Mouse (Mus musculus): Measurements from ENCODE around the gene Gpr179.
"Not testable (repeated sequence)": the region's sequence is repeated elsewhere in the genome, so short reads cannot be mapped to it uniquely, and the experiment has no call there.

Gene Gpr179

GRCm38 (mm10) chr11:97325224-97325623 is 26.7 kb downstream of the Gpr179 start:
- intact Hi-C loops (cut with DNase I), result loop anchor here (5.0 kb wide), 1 partner anchor 113 kb away; no protein-coding TSS in a partner anchor

DNA sequence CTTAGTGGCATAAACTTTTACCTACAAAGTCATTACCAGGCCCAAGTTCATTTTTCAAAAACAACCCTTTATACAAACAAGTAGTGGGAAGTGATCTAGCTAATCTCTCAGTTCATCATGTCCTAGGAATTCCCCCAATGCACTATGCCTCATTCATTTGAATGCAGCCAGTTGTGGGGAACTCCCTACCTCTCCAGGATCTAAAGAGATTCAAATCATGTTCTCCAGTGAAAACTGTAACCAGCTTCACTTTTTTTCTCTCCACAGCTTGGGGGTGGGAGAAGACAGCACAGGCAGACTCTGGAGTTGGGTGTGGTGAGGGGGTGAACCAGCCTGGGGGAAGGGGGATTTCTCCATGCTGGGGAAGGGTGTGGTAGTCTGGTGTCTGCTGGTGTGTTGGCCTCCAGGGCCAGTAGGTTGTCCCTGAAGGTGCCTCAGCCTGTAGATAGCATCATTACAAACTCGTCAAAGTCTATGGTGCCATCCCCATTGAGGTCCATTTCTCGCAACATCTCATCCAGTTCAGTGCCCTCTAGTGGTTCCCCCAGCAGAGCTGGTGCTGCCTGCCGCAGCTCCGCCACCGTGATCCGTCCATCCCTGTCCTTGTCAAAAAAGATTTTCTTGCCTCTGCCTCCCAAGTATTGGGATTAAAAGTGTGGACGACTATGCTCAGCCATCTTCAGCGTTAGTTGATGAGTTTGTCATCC is 29.8 kb downstream of the Gpr179 start:
- intact Hi-C loops (cut with DNase I), result not testable (repeated sequence)

GRCm38 (mm10) chr11:97321197-97321596 is 30.7 kb downstream of the Gpr179 start:
- intact Hi-C loops (cut with DNase I), result no loop called here

DNA sequence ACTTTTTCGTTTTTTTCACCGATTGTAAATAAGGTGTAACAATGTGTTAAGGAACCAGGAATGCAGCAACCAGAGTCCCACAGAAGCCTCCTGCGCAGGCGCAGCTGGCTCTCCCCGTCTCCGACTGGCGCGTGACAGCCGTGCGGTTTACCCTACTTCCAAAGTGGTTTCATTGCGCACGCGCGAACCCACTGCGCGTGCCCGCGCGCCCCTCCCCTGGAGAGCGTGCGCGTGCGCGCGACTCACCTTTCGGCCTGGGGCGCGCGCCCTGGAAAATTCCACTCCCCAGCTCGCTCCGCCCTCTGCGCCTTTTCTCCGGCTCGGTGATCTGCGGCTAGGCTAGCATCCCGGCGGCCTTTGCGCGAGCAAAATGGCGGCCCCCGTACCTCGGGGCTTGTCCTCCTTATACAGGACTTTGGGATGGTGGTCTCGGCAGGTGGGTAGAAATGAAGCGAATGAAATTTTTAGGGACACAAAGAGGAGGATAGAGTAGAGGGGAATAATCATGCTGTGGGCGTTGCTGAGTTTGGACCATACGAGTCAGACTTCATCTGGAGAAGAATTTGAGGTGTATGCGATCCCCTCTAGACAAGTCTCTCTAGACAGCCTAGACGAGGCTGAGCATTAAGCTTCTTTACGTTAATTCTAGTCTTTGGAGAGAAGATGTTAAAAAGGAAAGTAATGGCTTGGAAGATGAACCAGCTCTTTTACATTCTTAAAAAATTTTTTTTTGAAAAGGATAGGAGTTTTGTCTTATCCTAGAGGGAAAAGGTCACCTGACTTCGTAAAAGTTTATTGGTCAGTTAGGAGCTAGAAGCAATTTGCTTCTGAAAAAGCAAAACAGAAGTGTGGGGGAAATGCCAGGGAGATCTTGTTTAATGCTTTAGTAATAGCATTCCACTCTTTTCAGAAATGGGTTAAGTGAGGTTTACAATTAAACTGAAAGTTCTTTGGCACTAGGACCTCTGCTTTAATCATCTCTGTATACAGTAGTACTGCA is 36.1 kb downstream of the Gpr179 start, which contains the start of gene Mrpl45:
TSS of gene Mrpl45 (plus strand) at position 213 of the 1,000 bp plus-strand sequence.
- intact Hi-C loops (cut with DNase I), result no loop called here

- intact Hi-C loops (cut with DNase I), result loop anchor here (5.0 kb wide), 1 partner anchor 118 kb away; no protein-coding TSS in a partner anchor
Measured at GRCm38 (mm10) chr11:97314751-97315503, 37.0 kb downstream of the Gpr179 start.

DNA sequence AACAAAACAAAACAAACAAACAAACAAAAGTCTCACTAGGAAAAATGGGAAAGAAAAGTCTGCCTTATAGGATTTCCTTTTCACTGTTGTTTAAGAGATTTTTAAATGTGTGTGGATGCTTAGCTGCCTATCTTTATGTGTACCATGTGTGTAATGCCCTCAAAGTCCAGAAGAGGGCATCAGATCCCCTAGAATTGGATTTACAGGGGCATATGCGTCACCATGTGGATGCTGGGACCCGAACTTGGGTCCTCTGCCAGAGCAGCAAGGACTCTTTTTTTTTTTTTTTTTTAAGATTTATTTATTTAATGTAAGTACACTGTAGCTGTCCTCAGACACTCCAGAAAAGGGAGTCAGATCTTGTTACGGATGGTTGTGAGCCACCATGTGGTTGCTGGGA is 37.8 kb downstream of the Gpr179 start:
- intact Hi-C loops (cut with DNase I), result loop anchor here (5.0 kb wide), 1 partner anchor 117 kb away; no protein-coding TSS in a partner anchor

GRCm38 (mm10) chr11:97312871-97313270 is 39.0 kb downstream of the Gpr179 start:
- intact Hi-C loops (cut with DNase I), result loop anchor here (5.0 kb wide), 1 partner anchor 116 kb away; no protein-coding TSS in a partner anchor

DNA sequence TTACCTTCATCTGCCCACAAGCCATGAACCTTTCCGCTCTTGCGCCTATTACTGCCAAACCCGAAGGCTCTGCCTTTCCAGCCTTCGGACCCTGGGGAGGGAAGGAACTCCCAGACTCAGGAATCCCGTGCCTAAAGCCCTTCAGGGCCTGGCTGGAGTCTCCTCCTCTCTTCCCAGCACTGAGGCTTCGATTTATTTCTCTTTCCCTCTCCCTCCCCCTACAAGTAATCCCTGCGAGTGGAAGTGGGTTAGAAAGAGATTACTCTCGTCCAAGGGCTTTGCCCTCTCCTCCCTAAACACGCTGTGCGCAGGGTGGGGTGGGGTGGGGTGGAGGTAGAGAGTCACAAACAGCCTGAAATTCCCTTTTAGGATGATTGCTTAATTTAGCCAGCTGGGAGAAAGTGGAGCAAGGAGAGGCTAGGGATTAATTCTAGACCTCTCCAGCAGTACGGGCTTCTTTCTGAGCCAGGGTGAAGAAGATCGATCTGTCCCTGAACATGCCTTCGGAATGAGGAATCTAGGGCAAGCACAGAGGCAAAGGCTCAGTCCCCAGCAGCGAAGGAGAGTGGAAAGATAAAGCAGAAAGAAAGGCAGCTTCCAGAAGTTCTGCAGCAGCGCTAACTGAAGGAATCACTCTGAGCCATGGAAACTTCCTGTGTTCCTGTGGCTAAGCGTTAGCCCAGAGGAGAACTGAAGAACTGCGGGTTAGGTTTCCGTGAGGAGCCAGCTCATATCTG is 40.8 kb downstream of the Gpr179 start:
- intact Hi-C loops (cut with DNase I), result loop anchor here (5.0 kb wide), 1 partner anchor 114 kb away; no protein-coding TSS in a partner anchor

DNA sequence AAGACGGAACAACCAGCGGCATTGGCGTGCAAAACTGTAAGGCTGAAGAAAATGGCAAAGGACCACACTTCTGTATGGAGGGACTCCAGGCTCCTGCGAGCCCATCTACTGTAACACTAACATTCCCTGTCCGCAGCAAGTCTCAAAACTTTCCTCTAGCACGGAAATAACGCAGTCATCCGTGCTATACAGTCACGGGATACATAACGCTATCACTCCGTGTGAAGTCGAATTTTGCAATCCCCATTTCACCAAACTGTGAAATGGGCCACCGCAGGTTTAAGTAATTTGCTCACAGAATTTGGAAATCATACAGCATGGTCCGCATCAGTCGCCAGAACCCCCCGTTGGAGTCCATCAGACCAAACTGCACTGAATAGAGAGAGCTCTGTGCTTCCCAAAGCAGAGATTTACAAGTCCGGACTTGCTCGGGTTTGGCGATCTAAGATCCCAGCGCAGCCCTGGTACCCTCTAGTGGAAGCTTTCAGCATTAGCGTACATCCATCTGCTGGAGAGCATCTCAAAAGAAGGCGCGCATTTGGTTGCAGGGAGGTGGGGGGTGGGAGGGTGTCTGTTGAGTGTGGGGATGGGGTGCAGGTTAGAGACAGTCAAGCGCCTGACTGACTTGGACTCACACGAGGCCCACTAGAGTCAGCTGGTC is 41.8 kb downstream of the Gpr179 start:
- intact Hi-C loops (cut with DNase I), result loop anchor here (5.0 kb wide), 2 partner anchors 38 to 113 kb away; no protein-coding TSS in a partner anchor

- intact Hi-C loops (cut with DNase I), result loop anchor here (5.0 kb wide), 1 partner anchor 37 kb away; no protein-coding TSS in a partner anchor
Measured at GRCm38 (mm10) chr11:97309451-97309836, 42.4 kb downstream of the Gpr179 start.

DNA sequence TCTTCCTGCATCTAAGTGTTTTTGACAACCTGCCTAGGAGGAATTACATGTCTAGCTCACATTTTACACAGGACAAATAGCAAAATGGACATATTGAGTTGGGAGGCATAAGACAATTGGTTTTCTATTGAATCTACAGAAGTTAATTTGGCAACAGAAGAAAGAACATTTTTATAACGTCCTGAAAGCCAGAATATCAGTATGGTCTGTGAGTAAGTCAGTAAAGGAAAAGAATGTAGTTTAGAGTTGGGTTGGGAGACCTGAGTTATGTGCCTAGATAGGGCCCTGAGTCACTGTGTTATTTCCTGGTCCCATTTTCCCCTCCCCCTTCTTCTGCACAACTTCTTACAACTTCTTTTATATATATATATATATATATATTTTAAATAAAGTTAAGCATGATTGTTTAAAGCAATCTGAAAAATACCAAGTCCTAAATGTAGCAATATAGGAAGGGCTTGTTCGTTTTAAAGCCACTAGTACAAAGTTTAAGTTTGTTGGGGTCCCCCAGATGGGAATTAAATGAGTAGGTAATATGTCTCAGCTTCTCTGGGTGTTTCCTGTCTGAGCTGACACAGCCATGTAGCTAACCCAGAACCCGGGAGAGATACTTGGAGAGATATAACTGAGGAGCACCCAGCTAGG is 42.9 kb downstream of the Gpr179 start:
- intact Hi-C loops (cut with DNase I), result loop anchor here (5.0 kb wide), 1 partner anchor 37 kb away; no protein-coding TSS in a partner anchor

GRCm38 (mm10) chr11:97307294-97308069 is 44.4 kb downstream of the Gpr179 start:
- intact Hi-C loops (cut with DNase I), result loop anchor here (5.0 kb wide), 1 partner anchor 35 kb away; no protein-coding TSS in a partner anchor

GRCm38 (mm10) chr11:97304631-97305030 is 47.2 kb downstream of the Gpr179 start:
- intact Hi-C loops (cut with DNase I), result loop anchor here (5.0 kb wide), 1 partner anchor 32 kb away; no protein-coding TSS in a partner anchor

DNA sequence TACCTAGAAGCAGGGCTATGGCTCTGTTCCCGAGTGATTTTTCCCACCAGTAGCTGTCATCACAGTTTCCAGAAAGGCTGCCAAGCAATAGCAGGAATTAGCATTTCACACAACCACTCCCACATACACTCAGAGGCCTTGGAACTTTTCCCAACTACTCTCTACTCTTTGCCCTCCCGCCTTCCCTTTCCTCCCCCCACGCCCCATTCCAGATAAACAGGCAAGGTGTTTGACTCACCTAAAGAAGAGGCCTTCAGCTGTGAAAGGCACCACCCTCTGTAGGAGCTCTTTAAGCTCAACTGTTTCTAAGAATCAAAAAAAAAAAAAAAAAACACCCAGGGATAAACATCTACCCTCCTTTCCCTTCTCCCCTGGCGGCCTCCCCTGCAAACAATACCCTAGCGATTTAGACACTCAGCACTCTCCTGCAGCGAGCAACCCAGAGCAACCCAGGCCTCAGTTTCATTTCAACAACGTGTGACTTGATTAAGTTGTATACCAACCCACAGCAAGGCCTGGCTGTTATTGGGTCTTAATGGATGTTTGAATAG is 49.6 kb downstream of the Gpr179 start:
- intact Hi-C loops (cut with DNase I), result no loop called here

- intact Hi-C loops (cut with DNase I), result no loop called here
Measured at GRCm38 (mm10) chr11:97301406-97301805, 50.5 kb downstream of the Gpr179 start.

DNA sequence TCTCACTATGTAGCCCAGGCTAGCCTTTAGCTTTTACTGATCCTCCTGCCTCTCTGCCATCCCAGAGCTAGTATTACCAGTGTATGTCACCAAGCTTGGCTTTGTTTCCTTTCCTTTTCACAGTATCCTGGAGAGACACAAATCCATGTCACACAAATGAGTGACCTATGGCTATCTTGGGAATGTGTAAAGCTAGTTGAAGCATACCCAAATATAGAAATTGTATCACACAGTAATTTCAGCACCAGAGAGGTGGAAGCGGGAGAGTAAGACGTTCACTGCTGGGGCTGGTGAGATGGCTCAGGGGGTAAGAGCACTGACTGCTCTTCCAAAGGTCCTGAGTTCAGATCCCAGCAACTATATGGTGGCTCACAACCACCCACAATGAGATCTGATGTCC is 51.9 kb downstream of the Gpr179 start:
- intact Hi-C loops (cut with DNase I), result no loop called here

- intact Hi-C loops (cut with DNase I), result no loop called here
Measured at GRCm38 (mm10) chr11:97296542-97296941, 55.3 kb downstream of the Gpr179 start.

- intact Hi-C loops (cut with DNase I), result no loop called here
Measured at GRCm38 (mm10) chr11:97292731-97293130, 59.1 kb downstream of the Gpr179 start.

Data from adrenal gland (tissue).